ENCODE assay signal across 9 mouse cellular contexts in genomic region chr6:38736240-38736639, GRCm38 (mm10).
DNase-seq lines count a peak whose midpoint lies in the region; ATAC-seq and TF ChIP-seq lines count a peak whose summit lies in the region.
"Had no signal": no experiment of that assay in that cellular context is flagged by ENCODE, and none has a peak within 500 bp of the region (broad histone marks: within the 10 kb centered on the region; RNA-seq: fewer than 3 reads in every experiment).

No protein-coding gene starts in this region.

- DNase-seq in c-Kit-positive CD71-positive TER-119-positive erythroid progenitor cells, embryonic 14.5 days (ENCODE audit: low spot score), result peak; percentile 79
- DNase-seq in heart, postnatal 14 days, result peak; percentile 84 to 89
- DNase-seq in kidney, postnatal 4 days, result peak; percentile 90 to 91
- DNase-seq in liver, embryonic 14.5 days (ENCODE audit: low read depth in 3 of 3, low spot score in 3 of 3), result peak; percentile 57 to 65 (median 58)
- peak; percentile 57 for DNase-seq in telencephalon, adult 2 months (ENCODE audit: low read depth, low spot score)

- peak; percentile 85 for TF ChIP-seq CTCF in ES-Bruce4 (IDR thresholded peaks at IDR 0.05; ENCODE audit: low read depth, low read length)
- TF ChIP-seq CTCF in liver, embryonic 14.5 days (IDR thresholded peaks at IDR 0.05; ENCODE audit: low read depth), result peak; percentile 95

- no peak for TF ChIP-seq EP300 in ES-Bruce4 (IDR thresholded peaks at IDR 0.05; ENCODE audit: insufficient read depth, low read depth, low read length)
- TF ChIP-seq EP300 in liver, embryonic 14.5 days (IDR thresholded peaks at IDR 0.05; ENCODE audit: low read depth), result 0 out of 2 replicates have a peak, but pooled peaks have one; percentile 29

- no peak overlapping the region for H3K4me2 ChIP-seq in forebrain, embryonic 13.5 days
- H3K4me2 ChIP-seq in liver, embryonic 14.5 days (ENCODE audit: low read depth), result no peak overlapping the region
- no peak overlapping the region for H3K4me2 ChIP-seq in neural tube, embryonic 13.5 days
- H3K4me2 ChIP-seq: heart, embryonic 13.5 days had no signal

- no peaks in the 10 kb centered on the region for H3K27me3 ChIP-seq in ES-Bruce4 (ENCODE audit: control insufficient read depth, insufficient read depth, low read length, poor library complexity, severe bottlenecking)
- no peaks in the 10 kb centered on the region for H3K27me3 ChIP-seq in forebrain, embryonic 13.5 days
- no peaks in the 10 kb centered on the region for H3K27me3 ChIP-seq in liver, embryonic 14.5 days (ENCODE audit: control insufficient read depth, insufficient read depth, low read length)
- H3K27me3 ChIP-seq in neural tube, embryonic 13.5 days, result no peaks in the 10 kb centered on the region
- H3K27me3 ChIP-seq: heart, embryonic 13.5 days had no signal

- H3K4me3 ChIP-seq in ES-Bruce4 (ENCODE audit: low read depth, low read length), result no peak overlapping the region
- no peak overlapping the region for H3K4me3 ChIP-seq in forebrain, embryonic 13.5 days
- H3K4me3 ChIP-seq in liver, embryonic 14.5 days (ENCODE audit: insufficient read depth in 1 of 2, low read depth in 2 of 2, low read length in 2 of 2), result no peak overlapping the region
- H3K4me3 ChIP-seq in neural tube, embryonic 13.5 days, result no peak overlapping the region
- H3K4me3 ChIP-seq: heart, embryonic 13.5 days had no signal

- 23% methylated on average over 4 of the region's 4 CpGs for WGBS in forebrain, embryonic 13.5 days
- WGBS in liver, embryonic 14.5 days (ENCODE audit: insufficient replicate concordance), result 23% methylated on average over 4 of the region's 4 CpGs
- WGBS in neural tube, embryonic 13.5 days, result 17% methylated on average over 4 of the region's 4 CpGs

- H3K36me3 ChIP-seq in ES-Bruce4 (ENCODE audit: control insufficient read depth, insufficient read depth, low read length, poor library complexity, severe bottlenecking), result no peaks in the 10 kb centered on the region
- H3K36me3 ChIP-seq in forebrain, embryonic 13.5 days (ENCODE audit: poor library complexity, severe bottlenecking), result peaks cover 81% of the 10 kb centered on the region
- H3K36me3 ChIP-seq in liver, embryonic 14.5 days (replicated peaks; ENCODE audit: control insufficient read depth, insufficient read depth, low read depth), result peaks cover 95% of the 10 kb centered on the region
- peaks cover 82% of the 10 kb centered on the region for H3K36me3 ChIP-seq in neural tube, embryonic 13.5 days

- intact Hi-C loops in heart, postnatal 14 days (cut with DNase I), result loop anchor here (1.0 to 2.0 kb wide), 3 partner anchors 139 to 331 kb away; partner anchors contain the start of gene Tbxas1

- H3K9me3 ChIP-seq in ES-Bruce4 (replicated peaks; ENCODE audit: control insufficient read depth, insufficient read depth, low read length, poor library complexity, severe bottlenecking), result no peaks in the 10 kb centered on the region
- H3K9me3 ChIP-seq in forebrain, embryonic 13.5 days (replicated peaks), result no peaks in the 10 kb centered on the region
- H3K9me3 ChIP-seq in liver, embryonic 14.5 days (ENCODE audit: control insufficient read depth, low read length), result no peaks in the 10 kb centered on the region
- no peaks in the 10 kb centered on the region for H3K9me3 ChIP-seq in neural tube, embryonic 13.5 days
- H3K9me3 ChIP-seq: heart, embryonic 13.5 days had no signal

- H3K27ac ChIP-seq in ES-Bruce4 (ENCODE audit: insufficient read depth, low read length), result no peak overlapping the region
- H3K27ac ChIP-seq in forebrain, embryonic 13.5 days, result no peak overlapping the region
- H3K27ac ChIP-seq in liver, embryonic 14.5 days, result peak overlapping the region; percentile 3; the same call in 1 of the 2 replicates
- no peak overlapping the region for H3K27ac ChIP-seq in neural tube, embryonic 13.5 days (replicated peaks)
- H3K27ac ChIP-seq: heart, embryonic 13.5 days had no signal

- peak; percentile 89 for ATAC-seq in forebrain, embryonic 13.5 days
- peak; percentile 72 for ATAC-seq in liver, embryonic 14.5 days (ENCODE audit: insufficient read depth)
- peak; percentile 71 for ATAC-seq in neural tube, embryonic 13.5 days (ENCODE audit: low read depth)

- no peak overlapping the region for H3K9ac ChIP-seq in ES-Bruce4 (ENCODE audit: low read depth, poor library complexity, severe bottlenecking)
- no peak overlapping the region for H3K9ac ChIP-seq in forebrain, embryonic 13.5 days
- no peak overlapping the region for H3K9ac ChIP-seq in liver, embryonic 14.5 days (replicated peaks)
- no peak overlapping the region for H3K9ac ChIP-seq in neural tube, embryonic 13.5 days
- H3K9ac ChIP-seq: heart, embryonic 13.5 days had no signal

- TF ChIP-seq POLR2A in ES-Bruce4 (IDR thresholded peaks at IDR 0.05; ENCODE audit: insufficient read depth, low read length), result no peak

- H3K4me1 ChIP-seq in ES-Bruce4 (ENCODE audit: control insufficient read depth, insufficient read depth, low read length), result no peaks in the 10 kb centered on the region
- no peaks in the 10 kb centered on the region for H3K4me1 ChIP-seq in forebrain, embryonic 13.5 days
- peaks cover 0 to 7% of the 10 kb centered on the region in 2 experiments; a peak in 1 of 4 replicates for H3K4me1 ChIP-seq in liver, embryonic 14.5 days (replicated peaks; ENCODE audit: control insufficient read depth in 2 of 2, insufficient read depth in 2 of 2, low read length in 1 of 2)
- H3K4me1 ChIP-seq in neural tube, embryonic 13.5 days (replicated peaks), result 0 out of 2 replicates have a peak, but pooled peaks cover 5% of the 10 kb centered on the region
